Mouse (Mus musculus): Measurements from ENCODE around the gene Megf9. TPM values are rescaled to one million over a fixed set of nuclear protein-coding genes. Genes with fewer than 3 reads are reported as not detected.

Gene Megf9
- polyA plus RNA-seq, 2 experiments, result 1.8 to 3.3 TPM

DNA sequence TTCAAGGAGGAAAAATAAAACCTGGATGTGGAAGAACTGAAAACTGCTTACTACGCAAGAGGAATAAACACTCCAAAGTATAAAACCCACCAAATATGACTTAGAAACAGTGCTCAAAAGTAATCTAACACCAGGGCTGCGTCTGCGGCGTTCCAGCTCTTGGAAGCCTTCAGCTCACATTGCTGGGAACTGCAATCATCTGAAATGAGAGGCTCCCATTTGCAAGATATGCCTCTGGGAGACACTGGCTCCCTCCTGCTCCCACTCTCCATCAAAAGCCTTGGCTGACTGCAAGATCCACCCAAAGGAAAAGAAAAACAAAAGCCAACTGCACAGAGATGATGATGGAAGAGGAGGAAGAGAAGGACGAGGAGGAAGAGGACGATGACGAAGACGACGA, 143.7 kb downstream of the Megf9 start:
- TF ChIP-seq CTCF (IDR thresholded peaks at IDR 0.05; ENCODE audit: low read depth) (no peak), EP300 (IDR thresholded peaks at IDR 0.05; ENCODE audit: low read depth) (no peak)
- H3K4me2 ChIP-seq (ENCODE audit: low read depth), result no peak overlapping the region
- no peaks in the 10 kb centered on the region for H3K9me3 ChIP-seq (ENCODE audit: control insufficient read depth, low read length)
- WGBS (ENCODE audit: insufficient replicate concordance), result 76% methylated on average over 9 of the region's 9 CpGs
- no peak overlapping the region for H3K9ac ChIP-seq (replicated peaks)
- no peaks in the 10 kb centered on the region; the same call in 1 of the 2 replicates for H3K36me3 ChIP-seq (replicated peaks; ENCODE audit: control insufficient read depth, insufficient read depth, low read depth)
- ATAC-seq (ENCODE audit: insufficient read depth), result no peak
- no peaks in the 10 kb centered on the region for H3K27me3 ChIP-seq (ENCODE audit: control insufficient read depth, insufficient read depth, low read length)
- no peak overlapping the region for H3K4me3 ChIP-seq (ENCODE audit: insufficient read depth in 1 of 2, low read depth in 2 of 2, low read length in 2 of 2)
- no peak for DNase-seq (ENCODE audit: low read depth in 3 of 3, low spot score in 3 of 3)
- H3K27ac ChIP-seq, result no peak overlapping the region
- H3K4me1 ChIP-seq (replicated peaks; ENCODE audit: control insufficient read depth in 2 of 2, insufficient read depth in 2 of 2, low read length in 1 of 2), result no peaks in the 10 kb centered on the region

DNA sequence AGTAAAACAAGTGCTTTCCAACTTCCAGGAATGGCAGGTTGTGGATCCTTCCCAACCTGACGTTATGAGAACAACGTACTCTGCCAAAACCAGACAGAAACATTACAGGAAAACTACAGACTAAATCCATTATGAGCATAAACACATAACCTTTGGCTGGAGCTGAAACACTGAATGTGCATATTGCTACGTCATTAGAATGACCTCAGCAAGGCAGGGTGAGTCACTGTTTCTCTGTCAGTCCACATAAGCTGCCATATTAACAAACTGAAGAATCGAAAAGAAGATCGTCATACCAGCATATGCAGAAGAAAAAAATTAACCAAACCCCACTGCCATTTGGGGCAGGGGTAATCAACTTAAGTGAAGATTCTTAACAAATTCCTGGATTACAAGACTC, 148.6 kb downstream of the Megf9 start:
- DNase-seq (ENCODE audit: low read depth in 3 of 3, low spot score in 3 of 3) (no peak), ATAC-seq (ENCODE audit: insufficient read depth) (no peak)
- H3K9ac ChIP-seq (replicated peaks), result no peak overlapping the region
- no peaks in the 10 kb centered on the region for H3K9me3 ChIP-seq (ENCODE audit: control insufficient read depth, low read length)
- H3K4me3 ChIP-seq (ENCODE audit: insufficient read depth in 1 of 2, low read depth in 2 of 2, low read length in 2 of 2), result no peak overlapping the region
- H3K4me2 ChIP-seq (ENCODE audit: low read depth), result no peak overlapping the region
- WGBS (ENCODE audit: insufficient replicate concordance), result 82% methylated on average over 5 of the region's 5 CpGs
- no peak for TF ChIP-seq EP300 (IDR thresholded peaks at IDR 0.05; ENCODE audit: low read depth)
- TF ChIP-seq CTCF (IDR thresholded peaks at IDR 0.05; ENCODE audit: low read depth), result no peak
- no peaks in the 10 kb centered on the region for H3K27me3 ChIP-seq (ENCODE audit: control insufficient read depth, insufficient read depth, low read length)
- H3K36me3 ChIP-seq (replicated peaks; ENCODE audit: control insufficient read depth, insufficient read depth, low read depth), result no peaks in the 10 kb centered on the region
- H3K27ac ChIP-seq, result no peak overlapping the region
- H3K4me1 ChIP-seq (replicated peaks; ENCODE audit: control insufficient read depth in 2 of 2, insufficient read depth in 2 of 2, low read length in 1 of 2), result no peaks in the 10 kb centered on the region

GRCm38 (mm10) chr4:70377359-70377758, 157.4 kb downstream of the Megf9 start:
- no peaks in the 10 kb centered on the region for H3K36me3 ChIP-seq (replicated peaks; ENCODE audit: control insufficient read depth, insufficient read depth, low read depth)
- H3K4me3 ChIP-seq (ENCODE audit: insufficient read depth in 1 of 2, low read depth in 2 of 2, low read length in 2 of 2), result no peak overlapping the region
- H3K9me3 ChIP-seq (ENCODE audit: control insufficient read depth, low read length), result no peaks in the 10 kb centered on the region
- H3K27ac ChIP-seq, result no peak overlapping the region
- H3K4me2 ChIP-seq (ENCODE audit: low read depth), result no peak overlapping the region
- 69% methylated on average over 4 of the region's 4 CpGs for WGBS (ENCODE audit: insufficient replicate concordance)
- no peak for DNase-seq (ENCODE audit: low read depth in 3 of 3, low spot score in 3 of 3)
- no peak for ATAC-seq (ENCODE audit: insufficient read depth)
- TF ChIP-seq CTCF (IDR thresholded peaks at IDR 0.05; ENCODE audit: low read depth) (no peak), EP300 (IDR thresholded peaks at IDR 0.05; ENCODE audit: low read depth) (no peak)
- no peaks in the 10 kb centered on the region for H3K4me1 ChIP-seq (replicated peaks; ENCODE audit: control insufficient read depth in 2 of 2, insufficient read depth in 2 of 2, low read length in 1 of 2)
- no peaks in the 10 kb centered on the region for H3K27me3 ChIP-seq (ENCODE audit: control insufficient read depth, insufficient read depth, low read length)
- no peak overlapping the region for H3K9ac ChIP-seq (replicated peaks)

Other genes starting within 250 kb of the Megf9 start
- gene Cdk5rap2, start 124.6 kb downstream of the Megf9 start, polyA plus RNA-seq (2012; rRNA removed), result 2.8 and 4.8 TPM in 2 replicates
- 5.3 and 5.9 TPM in 2 replicates for gene Cdk5rap2, start 124.6 kb downstream of the Megf9 start, polyA plus RNA-seq (2014; fragmentation: Nextera tagmentation; extraction: Ambion mirVana)

Data from liver, embryonic 14.5 days (tissue).